Mouse (Mus musculus) natural killer cell, adult 2 months (primary cell): Measurements from ENCODE around the gene Ppp1r13l.

ENCODE experiments used
- DNase-seq, 2 experiments: peaks; one replicate each; pipeline ENCODE4 v3.0.0; 2022; ENCODE audit warnings: low spot score in 2 of 2

The Ppp1r13l gene

GRCm38 (mm10) chr7:19413525-19413924, 54.0 kb downstream of the Ppp1r13l start:
- DNase-seq = no peak

- peak; percentile 18 to 36 for DNase-seq
Observed at GRCm38 (mm10) chr7:19416590-19416989, 57.0 kb downstream of the Ppp1r13l start.

- DNase-seq = no peak
Observed at GRCm38 (mm10) chr7:19420121-19420520, 60.6 kb downstream of the Ppp1r13l start.

- DNase-seq = peak; percentile 63 to 79
Observed at GRCm38 (mm10) chr7:19420821-19421636, 61.5 kb downstream of the Ppp1r13l start.

- no peak for DNase-seq
Observed at GRCm38 (mm10) chr7:19423083-19423482, 63.5 kb downstream of the Ppp1r13l start.

GRCm38 (mm10) chr7:19424051-19424450, 64.5 kb downstream of the Ppp1r13l start:
- no peak for DNase-seq

- DNase-seq = no peak
Observed at GRCm38 (mm10) chr7:19426349-19426748, 66.8 kb downstream of the Ppp1r13l start.

- no peak for DNase-seq
Observed at GRCm38 (mm10) chr7:19426888-19427287, 67.3 kb downstream of the Ppp1r13l start.
